Mouse (Mus musculus) thymus, adult 2 months (tissue): ENCODE data around the gene Plxnb2. TPM values are rescaled to one million over a fixed set of nuclear protein-coding genes. Genes with fewer than 3 reads are reported as not detected.

ENCODE experiments used
- DNase-seq: peaks from one replicate; pipeline ENCODE4 v3.0.0; 2021
- H3K27ac ChIP-seq: fragments of 200-500 bp; 2 replicates; pipeline ENCODE4 v1.5.1; 2012; ENCODE audit warnings: low read length, control low read depth; ENCODE audit not compliant: control insufficient read depth, insufficient read depth
- H3K27me3 ChIP-seq: fragments of 200-500 bp; 2 replicates; pipeline ENCODE4 v1.6.1; 2012; ENCODE audit warnings: mild to moderate bottlenecking, low read length, moderate library complexity, mixed read lengths; ENCODE audit not compliant: control insufficient read depth, insufficient read depth
- H3K36me3 ChIP-seq: fragments of 200-500 bp; 2 replicates; pipeline ENCODE4 v1.6.1; 2012; ENCODE audit warnings: mild to moderate bottlenecking, low read length, moderate library complexity; ENCODE audit not compliant: control insufficient read depth, insufficient read depth
- H3K4me1 ChIP-seq: fragments of 200-500 bp; replicated peaks from 2 replicates; pipeline ENCODE4 v1.6.1; 2012; ENCODE audit warnings: low read length; ENCODE audit not compliant: control insufficient read depth, insufficient read depth
- H3K4me3 ChIP-seq: fragments of 200-500 bp; 2 replicates; pipeline ENCODE4 v1.5.1; 2012; ENCODE audit warnings: mild to moderate bottlenecking, low read length, control low read depth, moderate library complexity; ENCODE audit not compliant: control insufficient read depth, insufficient read depth
- CTCF ChIP-seq: fragments of 200-500 bp; IDR thresholded peaks from 2 replicates; pipeline ENCODE4 v1.5.1; 2012; ENCODE audit warnings: mild to moderate bottlenecking, control low read depth, low read length, moderate library complexity, borderline replicate concordance; ENCODE audit not compliant: control insufficient read depth, poor library complexity, insufficient read depth; ENCODE audit errors: extremely low read depth
- POLR2A ChIP-seq: fragments of 200-500 bp; IDR thresholded peaks from 2 replicates; pipeline ENCODE4 v1.6.1; 2012; ENCODE audit warnings: mild to moderate bottlenecking, low read length, control low read depth, moderate library complexity; ENCODE audit not compliant: control insufficient read depth, poor library complexity, insufficient read depth; ENCODE audit errors: extremely low read depth
- WGBS: fragments of 180-500 bp; shearing (Covaris S2); methylation state at CpG from one replicate; pipeline ENCODE4 v1.1.7; 2018; 5-methylcytosine and 5-hydroxymethylcytosine counted together
- polyA plus RNA-seq: library from polyadenylated mRNA; depleted of rRNA; stranded (reverse); fragments of >200 nt; gene quantifications from 2 replicates; pipeline ENCODE4 v1.2.3, GENCODE M21; 2012

Gene Plxnb2
- polyA plus RNA-seq, 1 experiment = 54.6 TPM

DNA sequence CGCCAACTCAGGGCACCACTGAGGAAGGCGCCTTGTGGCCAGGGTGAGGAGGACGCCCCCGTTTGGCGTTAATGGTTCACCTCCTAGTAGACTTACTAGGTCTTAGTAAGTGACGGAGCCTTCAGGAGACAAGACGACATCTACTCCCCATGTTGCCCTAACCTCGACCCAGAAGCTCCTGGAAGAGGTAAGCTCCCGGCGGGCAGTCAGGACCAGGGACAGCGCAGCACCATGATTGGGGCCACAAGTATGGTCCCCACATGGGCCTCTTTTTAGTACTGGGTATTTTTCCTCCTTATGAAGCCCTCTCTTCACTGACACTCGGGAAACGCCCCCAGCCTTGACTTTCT, 30.6 kb downstream of the Plxnb2 start:
- TF ChIP-seq CTCF (no peak), POLR2A (no peak)
- peak; percentile 39 for DNase-seq
- Histone ChIP-seq H3K27ac (peak overlapping the region; percentile 49; the same call in 1 of the 2 replicates), H3K36me3 (no peaks in the 10 kb centered on the region), H3K4me1 (peaks cover 43% of the 10 kb centered on the region), H3K27me3 (peaks cover 2% of the 10 kb centered on the region), H3K4me3 (peak overlapping the region; percentile 35)
- 16% methylated on average over 13 of the region's 13 CpGs for WGBS

DNA sequence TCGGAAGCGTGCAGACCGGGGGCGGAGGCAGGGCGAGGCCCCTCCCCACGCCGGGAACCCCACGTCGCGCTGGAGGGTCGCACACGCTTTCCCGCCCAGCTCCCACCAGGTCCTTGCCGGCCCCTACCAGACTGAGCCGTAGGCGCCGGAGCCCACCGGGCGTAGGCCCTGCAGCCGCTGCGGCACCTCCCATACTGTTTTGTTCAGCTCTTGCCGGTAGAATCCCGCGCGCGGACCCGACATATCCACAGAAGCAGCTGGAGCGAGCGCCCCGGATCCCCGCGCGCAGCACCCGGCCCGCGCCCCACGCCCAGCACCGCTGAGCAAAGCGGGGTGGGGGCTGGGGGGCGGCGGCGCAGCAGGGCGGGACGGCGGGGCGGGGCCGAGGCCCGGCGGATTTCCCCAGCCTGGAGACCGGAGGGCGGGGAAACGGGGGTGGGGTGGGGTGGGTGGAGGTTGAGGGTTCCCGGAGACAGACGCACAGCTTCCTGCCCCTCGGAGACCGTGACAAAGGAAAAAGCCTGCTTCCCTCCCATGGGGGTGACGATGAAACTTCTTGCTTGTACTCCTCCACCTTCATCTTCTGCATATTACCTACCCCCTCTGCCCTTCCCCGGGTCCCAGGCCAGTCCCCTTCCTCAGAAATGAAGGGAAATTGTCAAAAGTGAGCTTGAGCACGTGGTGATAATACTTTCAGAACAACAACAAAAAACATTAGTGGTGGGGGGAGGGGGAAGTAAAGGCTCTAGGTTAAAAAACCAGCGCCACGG, 31.1 kb downstream of the Plxnb2 start, which contains the start of gene Mapk11:
Mapk11 (minus strand) TSS at position 358 of the 770 bp plus-strand sequence.
- H3K27ac ChIP-seq = peak within 1 kb of the TSS; percentile 59
- peak; percentile 67 for DNase-seq
- peak within 1 kb of the TSS; percentile 89 for H3K4me3 ChIP-seq
- peaks cover 5% of the 10 kb centered on the region for H3K27me3 ChIP-seq
- TF ChIP-seq POLR2A (0 out of 2 replicates have a peak, but pooled peaks have one; percentile 36), CTCF (no peak)
- H3K36me3 ChIP-seq = no peaks in the 10 kb centered on the region
- peaks cover 46% of the 10 kb centered on the region for H3K4me1 ChIP-seq
- 1% methylated on average over 52 of the region's 61 CpGs for WGBS

DNA sequence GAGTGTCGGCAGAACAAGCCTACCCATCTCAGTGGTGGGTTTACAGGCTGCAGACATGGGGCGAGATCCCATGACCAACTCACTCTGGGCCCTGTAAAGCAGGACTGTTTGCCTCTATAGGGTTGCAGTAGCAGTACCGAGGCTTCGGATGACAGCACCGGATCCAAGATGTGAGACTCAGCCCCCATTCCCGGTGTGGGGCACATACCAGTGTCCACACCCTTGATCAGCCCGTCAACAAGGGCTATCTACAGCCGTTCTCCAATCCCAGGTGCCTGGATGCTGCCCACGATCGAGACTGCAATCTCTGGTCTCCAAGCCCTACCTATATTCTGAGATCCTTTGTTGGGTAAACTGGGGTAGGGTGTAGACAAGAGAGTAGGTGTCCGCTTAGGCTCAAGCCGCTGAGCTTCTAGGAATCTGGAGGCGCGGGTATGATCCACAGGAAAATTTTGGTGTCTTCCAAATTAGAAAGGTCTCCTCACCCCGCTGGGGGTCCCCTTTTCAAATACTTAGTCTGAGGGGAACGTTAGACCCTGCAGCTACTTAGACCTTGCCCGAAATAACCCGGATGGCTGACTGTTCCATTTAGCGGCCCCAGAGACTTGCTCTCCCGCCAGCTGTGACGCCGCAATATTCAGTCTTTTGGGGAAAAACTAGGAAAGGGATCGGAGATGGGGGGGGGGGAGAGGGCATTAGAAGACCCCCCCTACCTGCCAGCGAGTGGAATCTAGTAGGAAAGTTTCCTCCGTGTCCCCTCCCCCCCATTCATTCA, 31.9 kb downstream of the Plxnb2 start:
- peak; percentile 22 for DNase-seq
- peaks cover 46% of the 10 kb centered on the region for H3K4me1 ChIP-seq
- TF ChIP-seq CTCF (no peak), POLR2A (no peak)
- H3K27ac ChIP-seq = peak overlapping the region; percentile 20; the same call in 1 of the 2 replicates
- H3K27me3 ChIP-seq = peaks cover 5% of the 10 kb centered on the region
- WGBS = 14% methylated on average over 25 of the region's 25 CpGs
- peak overlapping the region; percentile 89 for H3K4me3 ChIP-seq
- no peaks in the 10 kb centered on the region for H3K36me3 ChIP-seq

DNA sequence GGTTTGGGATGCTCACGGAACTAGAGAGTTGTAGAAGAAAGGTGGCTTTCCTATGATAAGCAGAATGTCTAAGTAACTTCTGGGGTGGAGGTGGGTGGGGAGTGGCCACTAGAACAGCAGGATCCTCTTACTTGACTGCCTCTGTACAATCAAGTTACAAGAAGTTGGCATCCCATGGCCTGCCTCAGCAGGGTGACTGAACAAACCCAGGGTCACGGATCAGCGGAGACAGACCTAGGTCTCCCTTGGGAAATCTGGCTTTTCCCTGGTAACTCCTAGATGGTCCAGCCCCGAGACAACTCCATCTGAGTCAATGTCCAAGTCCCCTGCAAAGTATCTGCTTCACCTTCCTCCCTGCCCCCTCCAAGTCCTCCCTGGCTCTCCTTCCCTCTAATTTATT, 32.7 kb downstream of the Plxnb2 start:
- TF ChIP-seq CTCF (no peak), POLR2A (no peak)
- no peaks in the 10 kb centered on the region for H3K36me3 ChIP-seq
- WGBS = 79% methylated on average over 4 of the region's 4 CpGs
- H3K27me3 ChIP-seq = peaks cover 5% of the 10 kb centered on the region
- no peak for DNase-seq
- peaks cover 46% of the 10 kb centered on the region for H3K4me1 ChIP-seq
- H3K4me3 ChIP-seq = no peak overlapping the region
- H3K27ac ChIP-seq = no peak overlapping the region

DNA sequence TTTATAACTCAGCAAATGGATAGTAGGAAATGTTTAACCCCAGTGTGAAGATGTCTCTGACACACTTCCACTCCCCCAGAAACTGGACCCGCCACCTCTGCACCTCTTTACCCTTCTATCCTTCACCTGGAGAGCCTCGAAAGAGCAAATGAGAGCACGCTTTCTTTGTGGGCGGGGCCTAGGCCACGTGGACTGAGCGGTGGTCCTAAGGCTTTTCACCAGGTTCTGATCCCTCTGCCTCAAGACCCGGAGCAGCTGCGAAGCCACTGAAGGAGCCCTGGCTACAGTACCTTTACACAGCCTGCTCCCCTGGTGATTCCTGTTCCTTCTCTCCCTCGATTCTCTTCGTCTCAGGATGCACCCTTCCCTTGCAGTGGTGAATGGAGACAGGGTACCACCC, 33.1 kb downstream of the Plxnb2 start:
- Histone ChIP-seq H3K4me1 (peaks cover 46% of the 10 kb centered on the region), H3K4me3 (no peak overlapping the region), H3K27ac (no peak overlapping the region), H3K27me3 (peaks cover 5% of the 10 kb centered on the region), H3K36me3 (no peaks in the 10 kb centered on the region)
- DNase-seq = peak; percentile 19
- WGBS = 24% methylated on average over 10 of the region's 10 CpGs
- TF ChIP-seq CTCF (no peak), POLR2A (no peak)

DNA sequence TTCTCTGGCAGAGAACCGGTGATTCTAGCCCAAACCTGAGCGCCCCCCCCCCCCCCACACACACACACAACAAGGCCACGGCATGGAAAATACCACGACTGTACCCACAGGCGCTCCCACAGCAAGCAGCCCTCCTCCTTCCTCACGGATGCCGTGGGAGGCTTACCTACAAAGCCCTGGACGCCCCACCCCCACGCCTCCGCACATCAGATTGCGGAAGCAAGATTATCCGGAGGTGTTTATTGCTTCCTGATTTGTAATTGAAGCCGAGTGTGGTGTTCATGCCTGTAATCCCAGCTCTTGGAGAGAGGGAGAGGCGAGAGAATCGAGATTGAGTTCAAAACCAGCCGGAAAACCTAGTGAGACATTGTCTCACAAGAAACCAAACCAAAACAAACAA, 33.6 kb downstream of the Plxnb2 start:
- no peak for TF ChIP-seq CTCF
- no peak for TF ChIP-seq POLR2A
- H3K4me1 ChIP-seq = peaks cover 46% of the 10 kb centered on the region
- 3% methylated on average over 14 of the region's 16 CpGs for WGBS
- peak overlapping the region; percentile 36 for H3K4me3 ChIP-seq
- H3K27ac ChIP-seq = no peak overlapping the region
- H3K27me3 ChIP-seq = peaks cover 5% of the 10 kb centered on the region
- DNase-seq = peak; percentile 77
- H3K36me3 ChIP-seq = no peaks in the 10 kb centered on the region
